Mouse (Mus musculus): ENCODE data around the gene Ush1g.

DNA sequence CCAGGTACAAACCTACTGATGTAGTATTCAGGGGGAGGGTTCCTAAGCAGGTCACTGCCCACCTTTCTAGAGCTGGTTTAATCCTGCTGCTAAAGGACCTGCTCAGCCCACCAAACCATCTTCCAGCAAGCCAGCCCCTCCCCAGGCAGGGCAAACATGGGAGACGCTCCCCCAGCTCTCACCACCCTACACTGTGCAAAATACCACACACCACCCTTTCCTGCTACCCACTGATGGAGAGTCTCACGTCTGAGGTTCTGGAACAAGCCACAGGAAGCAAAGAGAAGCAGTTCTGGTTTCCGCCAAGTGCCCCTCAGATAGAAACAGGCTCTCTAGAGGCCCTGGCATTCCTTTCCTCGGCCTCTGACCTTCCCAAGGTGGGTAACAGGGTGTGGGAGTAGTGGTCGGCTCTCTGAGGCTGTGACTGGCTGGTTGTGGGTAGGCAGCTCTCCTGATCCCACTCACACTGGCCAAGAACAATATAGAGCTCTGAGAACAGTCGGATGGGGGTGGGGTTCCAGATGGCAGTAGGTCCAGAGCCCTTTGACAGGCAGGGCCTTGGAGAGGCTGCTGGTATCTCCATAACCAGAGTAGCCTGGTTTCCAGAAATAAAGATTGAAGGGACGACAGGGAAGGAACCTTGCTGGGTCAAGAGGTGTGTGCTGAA is 44.3 kb upstream of the Ush1g start:
- no peak for TF ChIP-seq CTCF (conservative IDR thresholded peaks at IDR 0.05; ENCODE audit: insufficient read depth, insufficient read length, low read depth, low read length)
- no peak for TF ChIP-seq POLR2A (IDR thresholded peaks at IDR 0.05; ENCODE audit: low read depth, low read length)
